Mouse (Mus musculus) embryonic facial prominence, embryonic 11.5 days (tissue): Measurements from ENCODE around the gene Tspan31. TPM values are rescaled to one million over a fixed set of nuclear protein-coding genes. Genes with fewer than 3 reads are reported as not detected.

Source experiments
- ATAC-seq: fragments of 200-750 bp; cut with Nextera tagmentation; replicated peaks from 2 replicates; pipeline ENCODE4 v1.8.0; 2017; ENCODE audit warnings: low read depth; ENCODE audit not compliant: insufficient number of reproducible peaks, low FRiP score, low TSS enrichment
- DNase-seq: peaks from one replicate; pipeline ENCODE4 v3.0.0-alpha.2; 2015; ENCODE audit warnings: low spot score
- H3K27ac ChIP-seq: fragments of 300-500 bp; sonication (generic); replicated peaks from 2 replicates; pipeline ENCODE4 v1.5.1; 2014; ENCODE audit warnings: mild to moderate bottlenecking, low read depth, low read length, control low read depth
- H3K27me3 ChIP-seq: fragments of 300-500 bp; sonication (generic); 2 replicates; pipeline ENCODE4 v1.6.1; 2014; ENCODE audit warnings: mild to moderate bottlenecking, low read length, moderate library complexity, mixed read lengths; ENCODE audit not compliant: control insufficient read depth, insufficient read depth
- H3K36me3 ChIP-seq: fragments of 300-500 bp; sonication (generic); replicated peaks from 2 replicates; pipeline ENCODE4 v1.6.1; 2014; ENCODE audit warnings: low read depth, mild to moderate bottlenecking, low read length, moderate library complexity, mixed read lengths; ENCODE audit not compliant: control insufficient read depth, insufficient read depth
- H3K4me1 ChIP-seq: fragments of 300-500 bp; sonication (generic); 2 replicates; pipeline ENCODE4 v1.6.1; 2014; ENCODE audit warnings: low read length, mixed read lengths; ENCODE audit not compliant: control insufficient read depth, insufficient read depth
- H3K4me2 ChIP-seq: fragments of 300-500 bp; sonication (generic); 2 replicates; pipeline ENCODE4 v1.6.1; 2014; ENCODE audit warnings: low read depth, mild to moderate bottlenecking, control low read depth, low read length, moderate library complexity
- H3K4me3 ChIP-seq: fragments of 300-500 bp; sonication (generic); 2 replicates; pipeline ENCODE4 v1.5.1; 2014; ENCODE audit warnings: low read depth, low read length, control low read depth
- H3K9ac ChIP-seq: fragments of 300-500 bp; sonication (generic); replicated peaks from 2 replicates; pipeline ENCODE4 v1.6.1; 2014; ENCODE audit warnings: mild to moderate bottlenecking, control low read depth, low read length
- H3K9me3 ChIP-seq: fragments of 300-500 bp; sonication (generic); replicated peaks from 2 replicates; pipeline ENCODE4 v1.6.1; 2016; ENCODE audit warnings: mild to moderate bottlenecking, low read length, inconsistent platforms, mixed read lengths; ENCODE audit not compliant: control insufficient read depth
- WGBS: fragments of 180-500 bp; shearing (Covaris S2); extraction: QIAGEN DNeasy Blood & Tissue Kit; methylation state at CpG from one replicate; pipeline ENCODE4 v1.1.7; 2014; 5-methylcytosine and 5-hydroxymethylcytosine counted together
- polyA plus RNA-seq: library from polyadenylated mRNA; unstranded; fragments of >200 nt; fragmentation: Nextera tagmentation; extraction: Ambion mirVana; gene quantifications from 2 replicates; pipeline ENCODE4 v1.2.1, GENCODE M21; 2014

Tspan31 gene
- polyA plus RNA-seq, 1 experiment from 2014 or later = 83.4 TPM

- 33% methylated on average over 8 of the region's 8 CpGs for WGBS
- DNase-seq (no peak), ATAC-seq (no peak)
- H3K9me3 ChIP-seq = no peaks in the 10 kb centered on the region
- peaks cover 52% of the 10 kb centered on the region for H3K27me3 ChIP-seq
- H3K36me3 ChIP-seq = no peaks in the 10 kb centered on the region
- no peak overlapping the region for H3K27ac ChIP-seq
- H3K4me2 ChIP-seq = no peak overlapping the region
- H3K4me3 ChIP-seq = no peak overlapping the region; the same call in 1 of the 2 replicates
- H3K4me1 ChIP-seq = peaks cover 13% of the 10 kb centered on the region
- H3K9ac ChIP-seq = no peak overlapping the region
Observed at GRCm38 (mm10) chr10:127081996-127082620, 12.0 kb upstream of the Tspan31 start.

- no peak for DNase-seq
- no peak overlapping the region for H3K27ac ChIP-seq
- peaks cover 13% of the 10 kb centered on the region for H3K4me1 ChIP-seq
- H3K9me3 ChIP-seq = no peaks in the 10 kb centered on the region
- peak overlapping the region; percentile 18 for H3K4me3 ChIP-seq
- no peak for ATAC-seq
- 2% methylated on average over 48 of the region's 48 CpGs for whole genome bisulfite sequencing
- H3K9ac ChIP-seq = no peak overlapping the region
- peak overlapping the region; percentile 34 for H3K4me2 ChIP-seq
- H3K36me3 ChIP-seq = no peaks in the 10 kb centered on the region
- H3K27me3 ChIP-seq = peaks cover 52% of the 10 kb centered on the region
Observed at GRCm38 (mm10) chr10:127080901-127081780, 11.1 kb upstream of the Tspan31 start.

- DNase-seq (no peak), ATAC-seq (peak; percentile 10; the same call in 1 of the 2 replicates)
- peak overlapping the region; percentile 50 for H3K9ac ChIP-seq
- 2% methylated on average over 66 of the region's 70 CpGs for WGBS
- H3K27ac ChIP-seq = no peak overlapping the region
- H3K9me3 ChIP-seq = no peaks in the 10 kb centered on the region
- peaks cover 52% of the 10 kb centered on the region for H3K27me3 ChIP-seq
- peak overlapping the region; percentile 63 for H3K4me3 ChIP-seq
- no peaks in the 10 kb centered on the region for H3K36me3 ChIP-seq
- peak overlapping the region; percentile 98 for H3K4me2 ChIP-seq
- peaks cover 13% of the 10 kb centered on the region for H3K4me1 ChIP-seq
Observed at GRCm38 (mm10) chr10:127079665-127080391, 9.8 kb upstream of the Tspan31 start.

GRCm38 (mm10) chr10:127078677-127079575 lies 8.9 kb upstream of the Tspan31 start:
- no peak overlapping the region for H3K27ac ChIP-seq
- peak overlapping the region; percentile 98 for H3K4me2 ChIP-seq
- H3K9ac ChIP-seq = peak overlapping the region; percentile 50
- ATAC-seq = peak; percentile 27
- no peaks in the 10 kb centered on the region for H3K36me3 ChIP-seq
- H3K9me3 ChIP-seq = no peaks in the 10 kb centered on the region
- WGBS = under 1% methylated on average over 43 of the region's 49 CpGs
- H3K27me3 ChIP-seq = peaks cover 52% of the 10 kb centered on the region
- peak overlapping the region; percentile 63 for H3K4me3 ChIP-seq
- DNase-seq = peak; percentile 79
- peaks cover 13% of the 10 kb centered on the region for H3K4me1 ChIP-seq

GRCm38 (mm10) chr10:127078001-127078676 lies 8.1 kb upstream of the Tspan31 start:
- DNase-seq = no peak
- peaks cover 47% of the 10 kb centered on the region for H3K27me3 ChIP-seq
- WGBS = 2% methylated on average over 11 of the region's 12 CpGs
- no peaks in the 10 kb centered on the region for H3K9me3 ChIP-seq
- peak overlapping the region; percentile 63 for H3K4me3 ChIP-seq
- no peaks in the 10 kb centered on the region for H3K36me3 ChIP-seq
- no peak overlapping the region for H3K9ac ChIP-seq
- peaks cover 13% of the 10 kb centered on the region for H3K4me1 ChIP-seq
- H3K27ac ChIP-seq = no peak overlapping the region
- peak; percentile 27; the same call in 1 of the 2 replicates for ATAC-seq
- peak overlapping the region; percentile 98 for H3K4me2 ChIP-seq

- Histone ChIP-seq H3K4me2 (no peak overlapping the region), H3K4me1 (peaks cover 13% of the 10 kb centered on the region), H3K27me3 (peaks cover 41% of the 10 kb centered on the region), H3K36me3 (no peaks in the 10 kb centered on the region), H3K9ac (peak overlapping the region; percentile 22; the same call in 1 of the 2 replicates), H3K4me3 (no peak overlapping the region), H3K9me3 (no peaks in the 10 kb centered on the region), H3K27ac (no peak overlapping the region)
- DNase-seq (no peak), ATAC-seq (no peak)
- 8% methylated on average over 10 of the region's 10 CpGs for WGBS
Observed at GRCm38 (mm10) chr10:127077515-127077914, 7.5 kb upstream of the Tspan31 start.

GRCm38 (mm10) chr10:127076082-127076481 lies 6.0 kb upstream of the Tspan31 start:
- H3K4me3 ChIP-seq = no peak overlapping the region
- 50% methylated on average over 4 of the region's 4 CpGs for WGBS
- no peaks in the 10 kb centered on the region for H3K9me3 ChIP-seq
- no peak overlapping the region for H3K9ac ChIP-seq
- peaks cover 7% of the 10 kb centered on the region for H3K4me1 ChIP-seq
- ATAC-seq (no peak), DNase-seq (no peak)
- no peak overlapping the region for H3K27ac ChIP-seq
- peaks cover 28% of the 10 kb centered on the region for H3K27me3 ChIP-seq
- no peaks in the 10 kb centered on the region for H3K36me3 ChIP-seq
- no peak overlapping the region for H3K4me2 ChIP-seq
